24 mouse cellular contexts compared by ENCODE assay signal in the genomic region with DNA sequence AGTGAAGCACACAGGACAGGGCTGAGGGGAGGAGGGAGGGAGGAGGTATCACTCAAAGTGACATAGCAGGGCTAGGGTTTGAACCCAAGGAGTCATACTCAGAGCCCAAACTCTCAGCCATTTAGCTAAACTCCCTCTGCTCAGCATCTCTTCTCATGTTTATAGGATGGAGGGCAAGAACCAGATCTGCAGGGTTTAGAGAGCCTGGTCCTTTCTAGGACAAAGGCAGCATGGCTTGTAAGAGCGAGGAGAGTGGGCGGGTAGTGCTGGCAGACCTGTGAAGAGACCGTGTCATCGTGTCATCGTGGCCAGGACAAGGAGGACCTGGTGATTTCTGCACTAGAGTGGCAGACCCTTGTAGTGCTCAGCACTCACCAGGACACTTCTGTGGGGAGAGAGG.
"Had no signal": no experiment of that assay in that cellular context is flagged by ENCODE, and none has a peak within 500 bp of the region (broad histone marks: within the 10 kb centered on the region; RNA-seq: fewer than 3 reads in every experiment).

No protein-coding gene starts in this region.

- H3K9me3 ChIP-seq: heart, embryonic 12.5 days; hindbrain, embryonic 12.5 days; limb, embryonic 10.5 days; limb, embryonic 12.5 days; liver, embryonic 13.5 days; liver, embryonic 15.5 days had no signal

- H3K27ac ChIP-seq: gastrocnemius, adult 2 months; hindbrain, embryonic 12.5 days; hindbrain, embryonic 14.5 days; layer of hippocampus, adult 2 months; left cerebral cortex, adult 2 months; limb, embryonic 10.5 days; limb, embryonic 12.5 days; liver, embryonic 13.5 days; liver, embryonic 15.5 days had no signal

- H3K9ac ChIP-seq: heart, embryonic 12.5 days; hindbrain, embryonic 12.5 days; hindbrain, embryonic 14.5 days; limb, embryonic 12.5 days; liver, embryonic 13.5 days; liver, embryonic 15.5 days had no signal

- H3K36me3 ChIP-seq: hindbrain, embryonic 12.5 days; limb, embryonic 10.5 days; limb, embryonic 12.5 days; liver, embryonic 13.5 days; liver, embryonic 15.5 days had no signal

- H3K27me3 ChIP-seq: heart, embryonic 12.5 days; hindbrain, embryonic 12.5 days; limb, embryonic 12.5 days; liver, embryonic 13.5 days; liver, embryonic 15.5 days had no signal

- ATAC-seq: forebrain, embryonic 16.5 days; hindbrain, embryonic 16.5 days; inflammation-experienced regulatory T-cells, adult 6 months had no signal

- H3K4me2 ChIP-seq: heart, embryonic 12.5 days; hindbrain, embryonic 12.5 days; hindbrain, embryonic 14.5 days; limb, embryonic 12.5 days; liver, embryonic 11.5 days; liver, embryonic 13.5 days; liver, embryonic 15.5 days had no signal

- DNase-seq: gastrocnemius, adult 2 months; gastrocnemius, postnatal 10 days; gastrocnemius, postnatal 25 days; heart, adult 18-20 months; heart, postnatal 36 days; kidney, adult 18-20 months; kidney, adult 8-10 months; kidney, postnatal 10 days; kidney, postnatal 25 days; kidney, postnatal 4 days; liver; liver, embryonic 13.5 days had no signal

- H3K4me1 ChIP-seq: limb, embryonic 10.5 days; liver, embryonic 15.5 days had no signal

- H3K4me3 ChIP-seq: gastrocnemius, adult 2 months; heart, embryonic 12.5 days; hindbrain, embryonic 12.5 days; layer of hippocampus, adult 2 months; left cerebral cortex, adult 2 months; limb, embryonic 10.5 days; limb, embryonic 12.5 days; liver, embryonic 13.5 days; liver, embryonic 15.5 days had no signal
